8 mouse cellular contexts compared by ENCODE assay signal in the genomic region with DNA sequence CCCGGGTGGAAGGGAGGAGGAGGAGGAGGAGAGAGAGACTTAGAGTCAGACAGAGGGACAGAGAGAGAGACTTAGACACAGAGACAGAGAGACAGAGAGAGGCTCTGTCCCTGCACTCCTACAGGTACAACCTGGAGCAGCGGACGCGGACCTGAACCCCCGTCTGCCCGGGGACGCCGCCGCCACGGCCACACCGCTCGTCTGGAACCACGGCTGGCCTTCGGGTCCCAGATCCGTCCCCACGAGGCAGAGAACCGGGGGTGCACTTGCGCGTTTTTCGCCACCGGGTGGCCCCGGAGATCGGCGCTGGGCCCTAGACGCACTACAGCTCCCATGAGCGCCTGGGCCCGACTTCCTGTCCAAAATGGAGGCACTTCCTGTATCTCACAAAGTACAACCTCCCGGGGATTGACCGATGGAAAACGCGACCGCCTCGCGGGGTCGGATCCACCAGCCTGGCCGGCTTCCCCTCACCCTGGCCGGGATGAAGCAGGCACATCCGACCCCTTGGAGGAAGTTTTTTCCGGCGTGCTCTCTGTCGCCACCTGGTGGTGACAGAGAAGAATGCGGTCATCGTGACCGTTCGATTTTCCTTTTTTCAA. TPM values are rescaled to one million over a fixed set of nuclear protein-coding genes. Genes with fewer than 3 reads are reported as not detected.
A peak's percentile ranks its signal among the peaks of the same experiment; 100 is the strongest.
DNase-seq lines count a peak whose midpoint lies in the region; ATAC-seq and TF ChIP-seq lines count a peak whose summit lies in the region.
"Not testable (repeated sequence)": the region's sequence is repeated elsewhere in the genome, so short reads cannot be mapped to it uniquely, and the experiment has no call there.

Gene Gm45844 (minus strand): TSS at position 324 of the 602 bp plus-strand sequence.

- H3K4me3 ChIP-seq in cortical plate, adult 2 months (ENCODE audit: insufficient read depth, low read length) = peak within 1 kb of the TSS; percentile 79

- H3K4me1 ChIP-seq in cortical plate, adult 2 months (ENCODE audit: control insufficient read depth, insufficient read depth, low read length) = not testable (repeated sequence)

- intact Hi-C loops in left cerebral cortex, postnatal 10 days (cut with DNase I) = loop anchor here (5.0 kb wide), 1 partner anchor 691 kb away; no protein-coding TSS in a partner anchor

- peak; percentile 99 for ATAC-seq in inflammation-experienced regulatory T-cells, adult 6 months
- peak; percentile 90 for ATAC-seq in megakaryocyte progenitor cell, adult 5-6 weeks (replicated peaks; ENCODE audit: poor library complexity)

- TF ChIP-seq CTCF in cortical plate, adult 2 months (IDR thresholded peaks at IDR 0.05; ENCODE audit: extremely low read depth, insufficient read depth, low read length) = peak; percentile 74

- H3K27ac ChIP-seq in cortical plate, adult 2 months (ENCODE audit: insufficient read depth, low read length) = peak within 1 kb of the TSS; percentile 60; the same call in 1 of the 2 replicates

- not testable (repeated sequence) for TF ChIP-seq POLR2A in cortical plate, adult 2 months (IDR thresholded peaks at IDR 0.05; ENCODE audit: extremely low read depth, insufficient read depth, low read length)

- DNase-seq in R1 (ENCODE audit: low read depth, low spot score) = peak; percentile 61
- peak; percentile 86 for DNase-seq in gastrocnemius, postnatal 10 days
- peak; percentile 88 to 92 for DNase-seq in left cerebral cortex, postnatal 10 days (ENCODE audit: extremely low spot score in 1 of 2, low spot score in 2 of 2)
- peak; percentile 93 to 95 for DNase-seq in right cerebral cortex, postnatal 10 days (ENCODE audit: low spot score in 2 of 2)
- DNase-seq in urinary bladder, postnatal 14 days (ENCODE audit: low spot score) = peak; percentile 88

RNA-seq across cellular contexts. Expression of gene Gm45844, which starts in this region (rescaled TPM):
- 8.3 and 9.2 TPM in 2 replicates for polyA plus RNA-seq in cortical plate, adult 2 months (2012; rRNA removed)
- total RNA-seq in gastrocnemius, postnatal 10 days (2021) = 1 to 10 TPM in 1 of 2 experiments, under 1 TPM in 1; 0.31 to 2.1 TPM
- polyA plus RNA-seq in inflammation-experienced regulatory T-cells, adult 6 months (2017; shearing (Covaris generic)) = 1 to 10 TPM in 1 of 3 experiments, under 1 TPM in 2; 0.40 to 1.9 (median 0.79) TPM
- 10 to 100 TPM; 12.3 to 13.5 TPM for total RNA-seq in left cerebral cortex, postnatal 10 days (2021)
- 2.4 TPM in 2 replicates for total RNA-seq in megakaryocyte progenitor cell, adult 5-6 weeks (2015)
- 0.21 and 3.9 TPM in 2 replicates for total RNA-seq in megakaryocyte progenitor cell, adult 5-6 weeks (2017)

Comparison
In these comparisons a context has a peak if more than half of its experiments do, and no peak if none do; other contexts are left out.
1. Peak in every context shown above with its lines: DNase-seq, ATAC-seq, H3K4me3 ChIP-seq and H3K27ac ChIP-seq.